25 mouse cellular contexts compared by ENCODE assay signal in the genomic region with DNA sequence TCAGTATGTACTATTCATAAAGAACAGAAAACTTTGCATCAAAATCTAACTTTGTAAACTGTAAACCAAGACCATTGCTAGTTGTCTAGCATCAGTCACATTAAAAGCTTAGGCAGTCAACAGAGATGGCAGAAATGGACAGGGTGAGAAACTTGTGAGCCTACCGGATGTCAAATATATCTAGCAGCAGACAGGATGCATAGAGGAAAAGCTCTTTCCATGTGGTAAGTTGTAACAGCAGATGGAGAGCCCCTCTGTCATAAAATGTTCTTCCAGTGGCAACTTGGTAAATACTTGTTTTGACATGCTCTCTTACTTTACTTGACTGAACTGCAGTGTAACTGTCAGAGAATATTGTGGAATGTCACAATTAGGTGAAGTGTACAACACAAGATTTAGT.
"Had no signal": no experiment of that assay in that cellular context is flagged by ENCODE, and none has a peak within 500 bp of the region (broad histone marks: within the 10 kb centered on the region; RNA-seq: fewer than 3 reads in every experiment).

No protein-coding gene starts in this region.

- H3K27me3 ChIP-seq: limb, embryonic 13.5 days; liver, embryonic 12.5 days; liver, embryonic 15.5 days; lung, embryonic 15.5 days; megakaryocyte, embryonic 14.5 days; neural tube, embryonic 12.5 days; neural tube, embryonic 15.5 days had no signal

- ATAC-seq: liver, embryonic 12.5 days had no signal

- H3K27ac ChIP-seq: limb, embryonic 10.5 days; limb, embryonic 13.5 days; liver, embryonic 12.5 days; liver, embryonic 15.5 days; lung, embryonic 15.5 days; neural tube, embryonic 12.5 days; neural tube, embryonic 15.5 days; stomach, postnatal 0 days had no signal

- H3K9ac ChIP-seq: limb, embryonic 13.5 days; liver, embryonic 12.5 days; liver, embryonic 15.5 days; lung, embryonic 15.5 days; neural tube, embryonic 12.5 days; neural tube, embryonic 15.5 days had no signal

- H3K9me3 ChIP-seq: limb, embryonic 10.5 days; limb, embryonic 13.5 days; liver, embryonic 12.5 days; liver, embryonic 15.5 days; lung, embryonic 15.5 days; megakaryocyte, embryonic 14.5 days; neural tube, embryonic 12.5 days; neural tube, embryonic 15.5 days had no signal

- H3K4me2 ChIP-seq: limb, embryonic 13.5 days; liver, embryonic 12.5 days; liver, embryonic 15.5 days; lung, embryonic 15.5 days; midbrain, embryonic 11.5 days; neural tube, embryonic 12.5 days; neural tube, embryonic 15.5 days had no signal

- H3K4me3 ChIP-seq: limb, embryonic 10.5 days; limb, embryonic 13.5 days; liver, embryonic 12.5 days; liver, embryonic 15.5 days; lung, embryonic 15.5 days; neural tube, embryonic 12.5 days; neural tube, embryonic 15.5 days had no signal

- DNase-seq: kidney, adult 11 months; kidney, adult 9 months; kidney, postnatal 14 days; kidney, postnatal 4 days; liver; lung, adult 18-20 months; lung, postnatal 10 days; lung, postnatal 36 days; midbrain, embryonic 14.5 days; right cerebral cortex, adult 18-20 months; right cerebral cortex, postnatal 14 days; right cerebral cortex, postnatal 4 days; thymus, adult 2 months; thymus, postnatal 14 days; thymus, postnatal 4 days had no signal

- H3K36me3 ChIP-seq: limb, embryonic 10.5 days; limb, embryonic 13.5 days; liver, embryonic 12.5 days; liver, embryonic 15.5 days; lung, embryonic 15.5 days; neural tube, embryonic 12.5 days; neural tube, embryonic 15.5 days had no signal

- H3K4me1 ChIP-seq: limb, embryonic 10.5 days; limb, embryonic 13.5 days; liver, embryonic 12.5 days; liver, embryonic 15.5 days; lung, embryonic 15.5 days; megakaryocyte, embryonic 14.5 days; neural tube, embryonic 12.5 days; neural tube, embryonic 15.5 days had no signal
